ENCODE assay signal across 8 mouse cellular contexts in the genomic region with DNA sequence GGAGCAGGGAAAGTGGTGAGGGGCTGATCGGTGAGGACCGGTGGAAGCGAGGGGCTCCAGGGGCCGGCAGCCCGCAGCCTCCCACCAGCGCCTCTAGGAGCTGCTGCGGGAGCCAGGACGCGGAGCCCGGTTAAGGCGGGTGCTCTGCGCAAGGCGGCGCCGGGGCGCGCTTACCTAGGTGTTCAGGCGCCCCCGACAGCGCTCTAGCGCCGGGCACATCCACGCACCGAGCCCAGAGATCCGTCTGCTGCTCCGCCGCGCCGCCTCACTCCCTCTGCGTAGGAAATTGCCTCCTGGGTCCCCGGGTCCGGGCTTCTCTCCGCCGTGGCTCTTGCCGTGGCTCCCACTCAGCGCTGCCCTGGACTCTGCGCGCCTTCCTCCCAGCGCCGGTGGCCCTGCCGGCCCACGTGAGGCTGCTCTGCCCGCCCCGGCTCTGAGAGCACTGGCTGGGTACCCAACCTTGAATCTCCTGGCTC. TPM values are rescaled to one million over a fixed set of nuclear protein-coding genes. Genes with fewer than 3 reads are reported as not detected.
A peak's percentile ranks its signal among the peaks of the same experiment; 100 is the strongest.
DNase-seq lines count a peak whose midpoint lies in the region; ATAC-seq and TF ChIP-seq lines count a peak whose summit lies in the region.

Gene Fam163a, minus strand, starts transcription at position 371 of the 476 bp plus-strand sequence.

- H3K27ac ChIP-seq in cortical plate, adult 2 months (ENCODE audit: insufficient read depth, low read length), result no peak within 1 kb of the TSS
- H3K27ac ChIP-seq in hindbrain, embryonic 14.5 days, result 0 out of 2 replicates have a peak within 1 kb of the TSS, but pooled peaks have one; percentile 38
- H3K27ac ChIP-seq in limb, embryonic 11.5 days (replicated peaks; ENCODE audit: low read depth, low read length), result no peak within 1 kb of the TSS

- DNase-seq in left cerebral cortex, postnatal 10 days (ENCODE audit: extremely low spot score in 1 of 2, low spot score in 2 of 2), result peak in 1 of 2 experiments; percentile 49
- DNase-seq in left cerebral cortex, adult 11 months (ENCODE audit: low spot score), result no peak
- DNase-seq in hindbrain, embryonic 14.5 days (ENCODE audit: low spot score), result peak; percentile 54
- peak; percentile 67 for DNase-seq in limb, embryonic 11.5 days (ENCODE audit: low spot score)
- DNase-seq in retina, postnatal 1 day, result peak; percentile 66
- DNase-seq in gastrocnemius, postnatal 36 days, result no peak

- peaks cover 48% of the 10 kb centered on the region for H3K27me3 ChIP-seq in hindbrain, embryonic 14.5 days (ENCODE audit: control insufficient read depth, insufficient read depth, low read length)
- peaks cover 43% of the 10 kb centered on the region for H3K27me3 ChIP-seq in limb, embryonic 11.5 days (ENCODE audit: control insufficient read depth, insufficient read depth, low read length)

- no peak for TF ChIP-seq POLR2A in cortical plate, adult 2 months (IDR thresholded peaks at IDR 0.05; ENCODE audit: extremely low read depth, insufficient read depth, low read length)

- under 1% methylated on average over 36 of the region's 44 CpGs for WGBS in hindbrain, embryonic 14.5 days
- WGBS in limb, embryonic 11.5 days, result under 1% methylated on average over 44 of the region's 44 CpGs

- peak within 1 kb of the TSS; percentile 64 for H3K9ac ChIP-seq in hindbrain, embryonic 14.5 days
- peak within 1 kb of the TSS; percentile 43 for H3K9ac ChIP-seq in limb, embryonic 11.5 days (ENCODE audit: low read length)

- H3K4me3 ChIP-seq in cortical plate, adult 2 months (ENCODE audit: insufficient read depth, low read length), result peak within 1 kb of the TSS; percentile 11
- peak within 1 kb of the TSS; percentile 52 for H3K4me3 ChIP-seq in hindbrain, embryonic 14.5 days (replicated peaks; ENCODE audit: low read length)
- H3K4me3 ChIP-seq in limb, embryonic 11.5 days (ENCODE audit: low read depth, low read length), result peak within 1 kb of the TSS; percentile 41

- peak within 1 kb of the TSS; percentile 91 for H3K4me2 ChIP-seq in hindbrain, embryonic 14.5 days (replicated peaks)
- peak within 1 kb of the TSS; percentile 92 for H3K4me2 ChIP-seq in limb, embryonic 11.5 days (ENCODE audit: low read depth, severe bottlenecking)

- H3K4me1 ChIP-seq in cortical plate, adult 2 months (ENCODE audit: control insufficient read depth, insufficient read depth, low read length), result no peaks in the 10 kb centered on the region
- H3K4me1 ChIP-seq in hindbrain, embryonic 14.5 days (replicated peaks; ENCODE audit: control insufficient read depth, insufficient read depth, low read length), result peaks cover 23% of the 10 kb centered on the region; the same call in 1 of the 2 replicates
- peaks cover 5% of the 10 kb centered on the region; the same call in 1 of the 2 replicates for H3K4me1 ChIP-seq in limb, embryonic 11.5 days (ENCODE audit: control insufficient read depth, insufficient read depth, low read length)

- TF ChIP-seq CTCF in cortical plate, adult 2 months (IDR thresholded peaks at IDR 0.05; ENCODE audit: extremely low read depth, insufficient read depth, low read length), result no peak

- intact Hi-C loops in left cerebral cortex, postnatal 10 days (cut with DNase I), result no loop called here
- intact Hi-C loops in gastrocnemius, postnatal 36 days (cut with DNase I), result no loop called here

- H3K9me3 ChIP-seq in hindbrain, embryonic 14.5 days (ENCODE audit: control insufficient read depth, low read length), result no peaks in the 10 kb centered on the region
- no peaks in the 10 kb centered on the region for H3K9me3 ChIP-seq in limb, embryonic 11.5 days (ENCODE audit: control insufficient read depth, low read length)

- ATAC-seq in hindbrain, embryonic 14.5 days (ENCODE audit: low FRiP score), result peak; percentile 83
- peak; percentile 71; the same call in 1 of the 2 replicates for ATAC-seq in limb, embryonic 11.5 days (ENCODE audit: insufficient number of reproducible peaks, low FRiP score, low TSS enrichment, low read depth)
- no peak for ATAC-seq in monocyte, adult 5-6 weeks (replicated peaks; ENCODE audit: insufficient number of reproducible peaks, low FRiP score, low TSS enrichment, poor library complexity, severe bottlenecking)

- no peaks in the 10 kb centered on the region for H3K36me3 ChIP-seq in hindbrain, embryonic 14.5 days (replicated peaks; ENCODE audit: control insufficient read depth, insufficient read depth)
- no peaks in the 10 kb centered on the region for H3K36me3 ChIP-seq in limb, embryonic 11.5 days (ENCODE audit: control insufficient read depth, insufficient read depth, low read length)

RNA-seq across cellular contexts. Expression of gene Fam163a, which starts in this region (rescaled TPM):
- total RNA-seq in left cerebral cortex, postnatal 10 days (2021), result 10 to 100 TPM; 10.5 to 11.6 TPM
- 5.9 and 6.2 TPM in 2 replicates for polyA plus RNA-seq in cortical plate, adult 2 months (2012; rRNA removed)
- polyA plus RNA-seq in hindbrain, embryonic 14.5 days (2014; fragmentation: Nextera tagmentation; extraction: Ambion mirVana), result 3.4 and 4.8 TPM in 2 replicates
- polyA plus RNA-seq in limb, embryonic 11.5 days (2014; fragmentation: Nextera tagmentation; extraction: Ambion mirVana), result 0.35 and 0.39 TPM in 2 replicates
- not detected in 3 replicates for total RNA-seq in monocyte, adult 5-6 weeks (2017)
- total RNA-seq in gastrocnemius, postnatal 36 days (2021), result not detected

Comparison
In these comparisons a context has a peak if more than half of its experiments do, and no peak if none do; other contexts are left out.
1. RNA of gene Fam163a (total RNA-seq): 10.5 to 11.6 TPM in left cerebral cortex, postnatal 10 days; not detected in gastrocnemius, postnatal 36 days and not detected in monocyte, adult 5-6 weeks; every median in the first group is over 10 times any median in the second.
2. Peak in DNase-seq, ATAC-seq, H3K4me3 ChIP-seq, H3K9ac ChIP-seq and H3K4me2 ChIP-seq in limb, embryonic 11.5 days; RNA of the gene not detected or under 1 TPM.
3. DNase-seq: peak in hindbrain, embryonic 14.5 days (single experiment) and retina, postnatal 1 day (single experiment); none in left cerebral cortex, adult 11 months (single experiment) and gastrocnemius, postnatal 36 days (0 of 2).
4. Peak in every context shown above with its lines, with median percentiles within 50 percentile points of each other: H3K4me3 ChIP-seq.